Mouse (Mus musculus) left cerebral cortex, postnatal 36 days (tissue): Measurements from ENCODE around the gene Tpra1. TPM values are rescaled to one million over a fixed set of nuclear protein-coding genes. Genes with fewer than 3 reads are reported as not detected.

Experiments
- DNase-seq, 2 experiments: peaks; one replicate each; pipeline ENCODE4 v3.0.0; 2021 to 2022; ENCODE audit warnings: low spot score in 2 of 2, mixed read lengths in 1 of 2
- intact Hi-C: fragments of 180-260 bp; cut with DNase I; formaldehyde crosslinking; loops from one replicate; pipeline ENCODE4 v1.15.1; 2025
- total RNA-seq, 2 experiments: library from RNA; stranded (reverse); gene quantifications; 2 replicates each; pipeline ENCODE4 v1.2.3; 2021

The Tpra1 gene
- total RNA-seq, result 10 to 100 TPM; 38.7 to 49.6 TPM

DNA sequence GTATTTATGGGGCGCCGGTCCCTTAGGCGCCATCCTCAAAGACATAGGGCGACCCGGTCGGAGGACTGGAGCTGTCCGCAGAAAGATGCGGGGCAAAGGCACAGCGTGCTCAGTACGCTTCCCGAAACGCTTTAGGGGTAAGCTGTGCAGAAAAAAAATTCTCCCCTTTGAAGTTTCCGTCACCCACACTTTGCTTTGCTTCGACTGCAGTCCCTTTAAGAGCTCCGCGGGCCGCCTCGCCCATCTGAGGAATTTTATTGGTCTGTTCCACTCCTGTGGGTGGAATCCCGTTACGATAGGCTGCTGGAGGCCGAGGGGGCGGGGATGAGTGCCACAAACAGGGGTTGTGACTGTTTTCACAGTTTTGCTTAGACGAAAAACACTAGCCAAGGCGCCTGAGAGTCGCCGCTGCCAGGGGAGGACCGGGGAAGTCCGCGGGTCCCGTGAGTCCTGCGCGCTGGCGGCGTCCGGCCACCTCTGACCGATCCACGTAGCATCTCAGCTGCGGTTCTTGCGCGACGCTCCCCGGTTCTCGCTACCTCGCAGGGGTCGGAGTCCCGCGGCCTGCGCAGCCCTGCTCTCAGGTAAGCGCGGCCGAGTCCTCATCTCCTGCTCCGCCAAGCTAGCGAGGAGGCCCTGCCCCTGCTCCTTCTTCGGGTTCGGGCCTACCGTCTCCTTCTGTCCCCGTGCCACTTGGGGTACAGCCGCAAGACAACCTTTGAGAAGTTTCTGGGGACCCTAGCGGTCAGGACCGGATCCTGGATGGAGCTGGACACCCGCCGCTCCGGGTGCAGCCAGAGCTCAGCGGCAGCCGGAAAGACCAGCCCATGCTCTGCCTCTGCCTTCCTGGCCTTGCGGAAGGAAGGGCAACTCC lies at the start of gene Tpra1:
Tpra1 (plus strand) TSS at position 305 of the 874 bp plus-strand sequence.
- intact Hi-C loops, result no loop called here

DNA sequence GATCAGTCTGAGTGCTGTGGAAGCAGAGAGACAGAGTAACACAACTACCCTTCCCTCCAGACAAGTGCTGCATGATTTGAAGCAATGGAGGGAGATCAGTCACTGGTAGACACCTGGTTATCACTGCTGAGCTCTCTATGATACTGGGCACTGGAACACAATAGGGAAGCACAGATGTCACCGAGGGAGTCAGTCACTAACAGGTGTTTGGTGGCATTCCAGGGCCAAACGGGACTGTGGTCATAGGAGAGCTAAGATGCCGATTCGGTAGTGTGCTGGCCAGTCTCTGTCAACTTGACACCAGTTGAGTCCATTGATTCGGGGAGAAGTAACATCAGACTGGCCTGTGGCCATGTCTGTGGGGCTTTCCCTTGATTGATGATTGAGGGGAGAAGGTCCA lies 47.5 kb upstream of the Tpra1 start:
- intact Hi-C loops, result no loop called here
- DNase-seq, result no peak

More for the DNA sequence above, at the start of gene Tpra1:
- peak; percentile 91 to 93 for DNase-seq

GRCm38 (mm10) chr6:88855636-88856035 lies 46.4 kb upstream of the Tpra1 start:
- no peak for DNase-seq
- intact Hi-C loops, result loop anchor here (5.0 kb wide), 1 partner anchor 303 kb away; no protein-coding TSS in a partner anchor

DNA sequence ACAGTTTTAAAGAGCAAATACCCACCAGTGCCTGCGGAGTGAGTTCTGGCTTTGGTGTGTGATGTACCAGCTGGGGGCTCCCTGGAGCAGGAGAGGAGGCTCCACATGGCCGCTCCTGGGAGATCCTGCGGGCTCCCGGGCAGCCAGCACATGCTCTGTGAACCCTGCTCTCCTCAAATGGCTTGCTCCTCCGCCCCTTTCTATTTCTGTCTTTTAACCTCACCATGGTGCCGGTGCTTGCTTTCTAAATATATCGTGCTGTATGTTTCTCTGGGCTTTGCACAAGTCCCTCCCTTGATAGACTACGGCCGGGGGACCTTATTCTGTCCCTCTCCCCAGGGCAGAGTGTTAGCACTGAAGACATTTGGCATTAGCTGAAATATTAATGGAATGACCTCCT lies 44.8 kb upstream of the Tpra1 start:
- intact Hi-C loops, result loop anchor here (5.0 kb wide), 1 partner anchor 305 kb away; no protein-coding TSS in a partner anchor
- no peak for DNase-seq

DNA sequence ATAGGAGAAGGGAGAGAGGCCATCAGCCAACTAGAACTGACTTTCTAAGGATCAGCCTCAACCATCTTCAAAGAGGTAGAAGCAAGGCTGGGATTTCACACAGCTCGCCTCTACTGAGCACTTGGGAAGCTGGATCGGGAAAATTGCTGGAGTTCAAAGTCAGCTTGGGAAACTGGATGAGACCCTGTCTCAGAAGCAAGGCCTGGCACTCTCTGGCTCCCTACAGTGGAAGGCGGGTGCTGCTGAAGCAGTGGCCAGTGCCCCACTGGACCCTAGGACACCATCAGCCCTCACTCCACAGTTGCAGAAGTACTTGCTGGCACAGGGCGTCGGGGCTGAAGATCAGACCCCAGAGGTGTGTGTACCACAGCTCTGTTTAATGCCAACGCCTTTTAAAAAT lies 44.2 kb upstream of the Tpra1 start:
- no peak for DNase-seq
- intact Hi-C loops, result loop anchor here (5.0 kb wide), 1 partner anchor 306 kb away; no protein-coding TSS in a partner anchor

GRCm38 (mm10) chr6:88858341-88858740 lies 43.7 kb upstream of the Tpra1 start:
- intact Hi-C loops, result loop anchor here (5.0 kb wide), 1 partner anchor 306 kb away; no protein-coding TSS in a partner anchor

GRCm38 (mm10) chr6:88860914-88861313 lies 41.1 kb upstream of the Tpra1 start:
- intact Hi-C loops, result no loop called here
- no peak for DNase-seq

More at GRCm38 (mm10) chr6:88858341-88858740, 43.7 kb upstream of the Tpra1 start:
- no peak for DNase-seq

DNA sequence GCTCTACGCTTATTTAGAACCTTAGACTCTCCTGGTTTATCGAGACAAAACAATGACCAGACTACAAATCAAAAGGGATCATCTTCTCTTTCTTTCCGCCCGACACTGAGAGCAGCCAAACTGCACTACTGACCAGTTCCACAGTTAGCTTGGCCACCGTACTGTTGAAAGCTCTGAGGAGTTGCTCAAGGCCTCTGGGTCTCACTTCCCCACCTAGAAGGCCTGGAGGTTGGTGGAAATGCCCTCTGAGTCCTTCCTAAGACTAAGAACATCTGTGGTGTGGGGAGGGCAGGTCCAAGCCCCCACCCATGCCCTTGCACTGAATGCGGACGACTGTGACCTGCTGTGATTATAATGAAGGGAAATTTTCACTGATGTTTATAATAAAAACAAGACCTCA lies 36.3 kb upstream of the Tpra1 start:
- intact Hi-C loops, result no loop called here
- no peak for DNase-seq

- intact Hi-C loops, result no loop called here
Measured at GRCm38 (mm10) chr6:88869459-88869858, 32.6 kb upstream of the Tpra1 start.

GRCm38 (mm10) chr6:88870594-88870993 lies 31.5 kb upstream of the Tpra1 start:
- no peak for DNase-seq
- intact Hi-C loops, result no loop called here

More at GRCm38 (mm10) chr6:88869459-88869858, 32.6 kb upstream of the Tpra1 start:
- peak in 1 of 2 experiments; percentile 57 for DNase-seq

DNA sequence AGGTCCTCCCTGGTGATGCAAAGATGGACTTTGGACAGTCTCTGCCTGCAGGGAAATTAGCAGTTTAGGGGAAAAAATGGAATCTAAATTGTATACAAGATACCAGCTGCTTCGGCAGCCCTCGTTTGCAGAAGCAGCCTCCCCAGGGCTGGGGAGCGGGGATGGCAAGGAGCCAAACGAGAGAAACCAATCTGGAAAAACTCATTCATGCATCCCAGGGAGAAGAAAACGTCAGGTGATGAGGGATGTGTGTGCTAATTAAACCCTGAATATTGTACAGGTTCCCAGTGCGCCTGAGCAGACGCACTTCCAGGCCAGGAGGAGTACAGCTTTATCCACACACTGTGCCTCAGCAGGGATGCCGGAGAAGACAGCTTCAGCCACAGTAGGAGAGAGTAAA lies 30.5 kb upstream of the Tpra1 start:
- intact Hi-C loops, result no loop called here
- DNase-seq, result peak; percentile 48 to 58

DNA sequence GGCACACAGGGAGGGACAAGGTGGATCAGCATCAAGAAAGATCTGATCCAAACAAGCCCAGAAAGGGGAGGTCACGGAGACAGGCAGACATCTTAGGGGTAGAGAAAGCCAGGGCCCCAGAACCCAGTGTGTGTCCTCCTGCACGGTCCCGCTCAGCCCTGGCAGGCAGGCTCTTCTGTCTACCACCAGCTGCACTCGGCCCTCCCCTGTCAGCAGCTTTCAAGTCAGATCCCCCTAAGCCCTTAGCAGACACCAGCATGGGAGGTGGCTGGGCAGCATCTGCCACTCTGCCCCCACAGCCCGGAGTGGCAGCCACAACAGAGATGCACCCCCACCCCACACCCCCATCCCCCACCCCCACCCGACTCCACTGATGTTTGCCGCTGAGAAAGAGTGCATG lies 29.2 kb upstream of the Tpra1 start:
- intact Hi-C loops, result no loop called here
- DNase-seq, result no peak

DNA sequence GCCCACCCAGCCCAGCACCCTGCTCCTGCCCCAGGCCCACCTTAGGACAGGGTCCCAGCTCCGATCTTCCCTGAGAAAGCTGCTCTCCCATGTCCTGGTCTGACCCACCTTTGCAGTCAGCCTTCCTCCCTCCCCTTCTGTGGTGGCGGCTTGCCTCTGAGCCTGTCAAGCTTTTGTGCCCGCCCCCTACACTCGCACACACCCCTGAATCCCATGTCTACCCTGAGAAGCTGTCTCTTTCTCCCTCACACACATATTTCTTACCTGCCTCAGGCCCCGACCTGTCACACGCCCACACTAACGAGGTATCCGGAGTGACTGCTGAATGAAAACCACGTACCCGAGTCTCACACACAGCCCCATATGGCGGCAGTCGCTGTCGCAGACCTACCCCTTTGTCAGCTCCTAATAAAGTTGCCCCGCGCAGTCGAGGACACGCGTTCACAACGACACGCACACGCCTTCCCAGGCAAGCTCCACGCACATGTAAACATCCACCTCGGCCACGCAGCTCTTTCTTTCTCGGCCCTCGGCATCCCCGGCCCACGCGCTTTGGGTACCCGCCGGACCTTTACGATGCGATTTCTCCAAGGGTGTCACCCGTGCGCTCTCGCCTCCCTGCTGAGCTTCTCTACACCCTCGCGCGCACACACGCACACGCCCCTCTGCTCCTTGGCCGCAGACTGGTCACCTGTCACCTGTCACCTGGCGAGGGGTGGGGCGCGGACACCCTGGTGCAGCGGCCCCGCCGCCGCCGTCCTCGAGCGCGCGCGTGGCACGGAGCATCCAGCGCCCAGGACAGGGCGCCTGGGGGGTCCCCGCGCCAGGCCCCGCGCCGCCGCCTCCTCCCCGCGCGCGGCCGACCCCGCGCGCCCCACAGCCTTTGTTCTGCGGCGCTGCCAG lies 27.8 kb upstream of the Tpra1 start:
- intact Hi-C loops, result no loop called here
- peak; percentile 41 to 42 for DNase-seq

DNA sequence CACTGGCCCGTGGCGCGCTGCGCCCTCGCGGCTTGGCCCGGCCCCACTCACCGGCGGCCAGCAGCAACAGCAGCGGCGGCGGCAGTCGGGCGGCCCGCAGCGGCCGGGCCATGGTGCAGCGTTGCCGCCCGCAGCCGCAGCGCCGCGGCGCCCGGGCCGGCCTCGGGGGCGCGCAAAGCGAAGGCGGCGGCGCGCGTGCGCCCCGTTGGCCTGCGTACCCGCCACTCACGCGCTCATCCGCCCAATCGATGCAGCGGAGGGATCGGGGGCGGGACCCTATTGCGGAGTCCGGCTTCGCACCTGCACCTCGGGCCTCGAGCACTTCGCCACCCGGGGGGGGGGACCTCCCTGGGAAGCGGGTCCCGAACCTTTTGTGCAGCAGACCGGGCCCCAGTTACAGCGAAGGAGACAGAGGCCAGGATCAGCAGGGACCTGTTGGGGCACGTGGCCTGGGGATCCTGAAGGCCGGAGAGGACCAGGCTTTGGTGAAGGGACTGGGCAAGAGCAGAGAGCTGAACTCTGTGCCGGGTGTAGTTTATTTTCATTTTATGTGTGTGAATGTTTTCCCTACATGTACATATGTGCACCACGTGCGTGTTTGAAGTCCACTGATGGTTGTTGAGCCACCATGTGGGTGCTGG lies 27.1 kb upstream of the Tpra1 start, which contains the start of gene Podxl2:
Podxl2 (minus strand) TSS at position 177 of the 641 bp plus-strand sequence.
- peak; percentile 80 to 86 for DNase-seq

GRCm38 (mm10) chr6:88879471-88879870 lies 22.6 kb upstream of the Tpra1 start:
- intact Hi-C loops, result no loop called here

More for the DNA sequence above, 27.1 kb upstream of the Tpra1 start, which contains the start of gene Podxl2:
- intact Hi-C loops, result no loop called here

GRCm38 (mm10) chr6:88881334-88881733 lies 20.7 kb upstream of the Tpra1 start:
- no peak for DNase-seq

More at GRCm38 (mm10) chr6:88879471-88879870, 22.6 kb upstream of the Tpra1 start:
- no peak for DNase-seq

DNA sequence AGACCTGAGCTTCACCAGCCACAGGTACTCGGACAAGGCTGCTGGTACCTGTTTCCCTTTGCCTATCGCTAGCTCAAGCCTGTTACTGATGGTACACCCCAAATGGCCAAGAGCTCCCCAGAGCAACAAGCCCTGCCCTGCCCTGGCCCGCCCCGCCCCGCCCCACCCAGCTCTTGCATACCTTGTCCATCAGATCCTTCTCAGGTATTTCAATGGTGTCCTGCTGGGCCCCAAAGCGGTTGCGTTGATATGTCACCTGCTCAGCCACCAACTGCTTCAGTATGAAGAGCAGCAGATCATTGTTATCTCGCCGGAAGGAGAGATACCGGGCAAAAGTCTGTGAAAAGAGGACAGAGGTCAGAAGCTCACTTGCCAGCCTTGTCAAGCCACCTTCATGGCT lies 17.9 kb upstream of the Tpra1 start:
- no peak for DNase-seq
- intact Hi-C loops, result no loop called here

More at GRCm38 (mm10) chr6:88881334-88881733, 20.7 kb upstream of the Tpra1 start:
- intact Hi-C loops, result no loop called here

GRCm38 (mm10) chr6:88884690-88885089 lies 17.4 kb upstream of the Tpra1 start:
- DNase-seq, result no peak
- intact Hi-C loops, result no loop called here
